Mouse (Mus musculus): Measurements from ENCODE around the gene Spocd1.

Gene Spocd1

GRCm38 (mm10) chr4:129974285-129974684 is 45.2 kb downstream of the Spocd1 start:
- no peak for DNase-seq (ENCODE audit: low spot score in 2 of 2)

GRCm38 (mm10) chr4:129977256-129977655 is 48.2 kb downstream of the Spocd1 start:
- no peak for DNase-seq (ENCODE audit: low spot score in 2 of 2)

- DNase-seq (ENCODE audit: low spot score in 2 of 2): no peak
These were observed 49.2 kb downstream of the Spocd1 start for GRCm38 (mm10) chr4:129978227-129978626.

GRCm38 (mm10) chr4:129978930-129979329 is 49.9 kb downstream of the Spocd1 start:
- no peak for DNase-seq (ENCODE audit: low spot score in 2 of 2)

- DNase-seq (ENCODE audit: low spot score in 2 of 2): no peak
These were observed 52.6 kb downstream of the Spocd1 start for GRCm38 (mm10) chr4:129981657-129982056.

GRCm38 (mm10) chr4:129983046-129983445 is 54.0 kb downstream of the Spocd1 start:
- no peak for DNase-seq (ENCODE audit: low spot score in 2 of 2)

GRCm38 (mm10) chr4:129983764-129984420 is 54.8 kb downstream of the Spocd1 start:
- DNase-seq (ENCODE audit: low spot score in 2 of 2): peak; percentile 16 to 17

GRCm38 (mm10) chr4:129984421-129985061 is 55.5 kb downstream of the Spocd1 start, which contains the start of gene Adgrb2:
Adgrb2 (plus strand) TSS chr4:129984870.
- DNase-seq (ENCODE audit: low spot score in 2 of 2): no peak

GRCm38 (mm10) chr4:129985161-129985670 is 56.2 kb downstream of the Spocd1 start:
- DNase-seq (ENCODE audit: low spot score in 2 of 2): no peak

- peak; percentile 23 to 51 for DNase-seq (ENCODE audit: low spot score in 2 of 2)
These were observed 56.8 kb downstream of the Spocd1 start for GRCm38 (mm10) chr4:129985671-129986441.

- DNase-seq (ENCODE audit: low spot score in 2 of 2): peak in 1 of 2 experiments; percentile 33
These were observed 58.9 kb downstream of the Spocd1 start for GRCm38 (mm10) chr4:129987825-129988504.

GRCm38 (mm10) chr4:129989925-129990324 is 60.9 kb downstream of the Spocd1 start:
- DNase-seq (ENCODE audit: low spot score in 2 of 2): no peak

GRCm38 (mm10) chr4:129992720-129993119 is 63.7 kb downstream of the Spocd1 start:
- no peak for DNase-seq (ENCODE audit: low spot score in 2 of 2)

GRCm38 (mm10) chr4:129993213-129993612 is 64.2 kb downstream of the Spocd1 start:
- no peak for DNase-seq (ENCODE audit: low spot score in 2 of 2)

GRCm38 (mm10) chr4:129993944-129994695 is 65.1 kb downstream of the Spocd1 start:
- no peak for DNase-seq (ENCODE audit: low spot score in 2 of 2)

GRCm38 (mm10) chr4:129994728-129995127 is 65.7 kb downstream of the Spocd1 start:
- DNase-seq (ENCODE audit: low spot score in 2 of 2): no peak

- DNase-seq (ENCODE audit: low spot score in 2 of 2): no peak
These were observed 66.2 kb downstream of the Spocd1 start for GRCm38 (mm10) chr4:129995255-129995654.

GRCm38 (mm10) chr4:129996015-129996414 is 67.0 kb downstream of the Spocd1 start:
- DNase-seq (ENCODE audit: low spot score in 2 of 2): no peak

- DNase-seq (ENCODE audit: low spot score in 2 of 2): no peak
These were observed 69.1 kb downstream of the Spocd1 start for GRCm38 (mm10) chr4:129998124-129998523.

- DNase-seq (ENCODE audit: low spot score in 2 of 2): no peak
These were observed 72.7 kb downstream of the Spocd1 start for GRCm38 (mm10) chr4:130001710-130002109.

GRCm38 (mm10) chr4:130002157-130002556 is 73.1 kb downstream of the Spocd1 start:
- no peak for DNase-seq (ENCODE audit: low spot score in 2 of 2)

Data from natural killer cell, adult 2 months (primary cell).